Mouse (Mus musculus): ENCODE measurements at regions not wholly inside any gene's neighbourhood (a gene's known extent, or its start where the extent isn't known, plus 50 kb on each side); places are given as distances from the start of the nearest gene placed in this dataset.

GRCm38 (mm10) chr3:68758609-68759008 is 68.2 kb downstream of the Il12a start:
- no peak for DNase-seq (ENCODE audit: low spot score in 2 of 2)

- peak; percentile 28 to 40 for DNase-seq (ENCODE audit: low spot score in 2 of 2)
Measured at GRCm38 (mm10) chr3:68759375-68759774, 68.9 kb downstream of the Il12a start.

GRCm38 (mm10) chr3:68760806-68761205 is 70.4 kb downstream of the Il12a start:
- DNase-seq (ENCODE audit: low spot score in 2 of 2): no peak

GRCm38 (mm10) chr3:68761242-68761625 is 70.8 kb downstream of the Il12a start:
- no peak for DNase-seq (ENCODE audit: low spot score in 2 of 2)

- DNase-seq (ENCODE audit: low spot score in 2 of 2): no peak
Measured at GRCm38 (mm10) chr3:68761626-68762331, 71.3 kb downstream of the Il12a start.

- no peak for DNase-seq (ENCODE audit: low spot score in 2 of 2)
Measured at GRCm38 (mm10) chr3:68762988-68763387, 72.5 kb downstream of the Il12a start.

GRCm38 (mm10) chr3:68764336-68764735 is 73.9 kb downstream of the Il12a start:
- DNase-seq (ENCODE audit: low spot score in 2 of 2): no peak

GRCm38 (mm10) chr3:68764917-68765598 is 74.6 kb downstream of the Il12a start:
- no peak for DNase-seq (ENCODE audit: low spot score in 2 of 2)

GRCm38 (mm10) chr3:68771579-68771978 is 81.1 kb downstream of the Il12a start:
- no peak for DNase-seq (ENCODE audit: low spot score in 2 of 2)

GRCm38 (mm10) chr3:68777801-68778200 is 87.4 kb downstream of the Il12a start:
- no peak for DNase-seq (ENCODE audit: low spot score in 2 of 2)

GRCm38 (mm10) chr3:68778354-68779040 is 88.1 kb downstream of the Il12a start:
- DNase-seq (ENCODE audit: low spot score in 2 of 2): no peak

- DNase-seq (ENCODE audit: low spot score in 2 of 2): no peak
Measured at GRCm38 (mm10) chr3:68780843-68781242, 88.5 kb upstream of the 1110032F04Rik start.

GRCm38 (mm10) chr3:68781466-68781865 is 87.9 kb upstream of the 1110032F04Rik start:
- no peak for DNase-seq (ENCODE audit: low spot score in 2 of 2)

- no peak for DNase-seq (ENCODE audit: low spot score in 2 of 2)
Measured at GRCm38 (mm10) chr3:68782363-68782762, 87.0 kb upstream of the 1110032F04Rik start.

- no peak for DNase-seq (ENCODE audit: low spot score in 2 of 2)
Measured at GRCm38 (mm10) chr3:68783666-68784416, 85.5 kb upstream of the 1110032F04Rik start.

- DNase-seq (ENCODE audit: low spot score in 2 of 2): no peak
Measured at GRCm38 (mm10) chr3:68786771-68787170, 82.6 kb upstream of the 1110032F04Rik start.

GRCm38 (mm10) chr3:68787385-68788175 is 81.8 kb upstream of the 1110032F04Rik start:
- no peak for DNase-seq (ENCODE audit: low spot score in 2 of 2)

- DNase-seq (ENCODE audit: low spot score in 2 of 2): no peak
Measured at GRCm38 (mm10) chr3:68789491-68789890, 79.9 kb upstream of the 1110032F04Rik start.

GRCm38 (mm10) chr3:68790466-68790865 is 78.9 kb upstream of the 1110032F04Rik start:
- DNase-seq (ENCODE audit: low spot score in 2 of 2): no peak

- DNase-seq (ENCODE audit: low spot score in 2 of 2): no peak
Measured at GRCm38 (mm10) chr3:68792883-68793282, 76.5 kb upstream of the 1110032F04Rik start.

- no peak for DNase-seq (ENCODE audit: low spot score in 2 of 2)
Measured at GRCm38 (mm10) chr3:68793923-68794322, 75.5 kb upstream of the 1110032F04Rik start.

Data from layer of hippocampus, postnatal 10 days (tissue).